Mouse (Mus musculus): ENCODE data around the gene Ttc7b. TPM values are rescaled to one million over a fixed set of nuclear protein-coding genes. Genes with fewer than 3 reads are reported as not detected.

Ttc7b gene
- polyA plus RNA-seq, 1 experiment from 2014 or later: 6.3 TPM

- WGBS: 91% methylated on average over 10 of the region's 10 CpGs
- Histone ChIP-seq H3K9ac (ENCODE audit: low read length) (no peak overlapping the region), H3K4me3 (ENCODE audit: low read depth, low read length) (no peak overlapping the region), H3K4me2 (ENCODE audit: low read length) (no peak overlapping the region), H3K27me3 (replicated peaks; ENCODE audit: control insufficient read depth, insufficient read depth, low read length) (no peaks in the 10 kb centered on the region), H3K36me3 (ENCODE audit: control insufficient read depth, insufficient read depth, low read length) (peaks cover 26% of the 10 kb centered on the region), H3K9me3 (replicated peaks; ENCODE audit: control insufficient read depth, low read length) (no peaks in the 10 kb centered on the region), H3K4me1 (ENCODE audit: control insufficient read depth, insufficient read depth, low read length) (peaks cover 20% of the 10 kb centered on the region), H3K27ac (ENCODE audit: low read depth, low read length) (no peak overlapping the region)
- no peak for ATAC-seq
- DNase-seq (ENCODE audit: low spot score): no peak
Observed at GRCm38 (mm10) chr12:100402296-100403004, 118.2 kb downstream of the Ttc7b start.

- Histone ChIP-seq H3K9me3 (replicated peaks; ENCODE audit: control insufficient read depth, low read length) (no peaks in the 10 kb centered on the region), H3K4me2 (ENCODE audit: low read length) (no peak overlapping the region), H3K27ac (ENCODE audit: low read depth, low read length) (no peak overlapping the region), H3K4me3 (ENCODE audit: low read depth, low read length) (no peak overlapping the region), H3K9ac (ENCODE audit: low read length) (no peak overlapping the region), H3K27me3 (replicated peaks; ENCODE audit: control insufficient read depth, insufficient read depth, low read length) (no peaks in the 10 kb centered on the region), H3K4me1 (ENCODE audit: control insufficient read depth, insufficient read depth, low read length) (peaks cover 15% of the 10 kb centered on the region), H3K36me3 (ENCODE audit: control insufficient read depth, insufficient read depth, low read length) (peaks cover 31% of the 10 kb centered on the region)
- ATAC-seq (no peak), DNase-seq (ENCODE audit: low spot score) (no peak)
- 88% methylated on average over 3 of the region's 3 CpGs for WGBS
Observed at GRCm38 (mm10) chr12:100400119-100400518, 120.5 kb downstream of the Ttc7b start.

- H3K4me1 ChIP-seq (ENCODE audit: control insufficient read depth, insufficient read depth, low read length): peaks cover 15% of the 10 kb centered on the region
- peaks cover 35% of the 10 kb centered on the region for H3K36me3 ChIP-seq (ENCODE audit: control insufficient read depth, insufficient read depth, low read length)
- H3K4me3 ChIP-seq (ENCODE audit: low read depth, low read length): no peak overlapping the region
- ATAC-seq (no peak), DNase-seq (ENCODE audit: low spot score) (no peak)
- no peak overlapping the region for H3K4me2 ChIP-seq (ENCODE audit: low read length)
- WGBS: 86% methylated on average over 5 of the region's 5 CpGs
- H3K9ac ChIP-seq (ENCODE audit: low read length): no peak overlapping the region
- no peaks in the 10 kb centered on the region for H3K9me3 ChIP-seq (replicated peaks; ENCODE audit: control insufficient read depth, low read length)
- peak overlapping the region; percentile 63; the same call in 1 of the 2 replicates for H3K27ac ChIP-seq (ENCODE audit: low read depth, low read length)
- H3K27me3 ChIP-seq (replicated peaks; ENCODE audit: control insufficient read depth, insufficient read depth, low read length): no peaks in the 10 kb centered on the region
Observed at GRCm38 (mm10) chr12:100399126-100399727, 121.4 kb downstream of the Ttc7b start.

GRCm38 (mm10) chr12:100398268-100398943, 122.2 kb downstream of the Ttc7b start:
- H3K4me2 ChIP-seq (ENCODE audit: low read length): no peak overlapping the region
- H3K27ac ChIP-seq (ENCODE audit: low read depth, low read length): peak overlapping the region; percentile 63
- 16% methylated on average over 8 of the region's 8 CpGs for WGBS
- no peaks in the 10 kb centered on the region for H3K9me3 ChIP-seq (replicated peaks; ENCODE audit: control insufficient read depth, low read length)
- peaks cover 15% of the 10 kb centered on the region for H3K4me1 ChIP-seq (ENCODE audit: control insufficient read depth, insufficient read depth, low read length)
- ATAC-seq (peak; percentile 79), DNase-seq (ENCODE audit: low spot score) (peak; percentile 62)
- no peak overlapping the region for H3K4me3 ChIP-seq (ENCODE audit: low read depth, low read length)
- no peaks in the 10 kb centered on the region for H3K27me3 ChIP-seq (replicated peaks; ENCODE audit: control insufficient read depth, insufficient read depth, low read length)
- H3K36me3 ChIP-seq (ENCODE audit: control insufficient read depth, insufficient read depth, low read length): peaks cover 35% of the 10 kb centered on the region
- H3K9ac ChIP-seq (ENCODE audit: low read length): no peak overlapping the region

GRCm38 (mm10) chr12:100397432-100398146, 123.0 kb downstream of the Ttc7b start:
- Histone ChIP-seq H3K36me3 (ENCODE audit: control insufficient read depth, insufficient read depth, low read length) (peaks cover 28% of the 10 kb centered on the region), H3K4me2 (ENCODE audit: low read length) (no peak overlapping the region), H3K9me3 (replicated peaks; ENCODE audit: control insufficient read depth, low read length) (no peaks in the 10 kb centered on the region), H3K27ac (ENCODE audit: low read depth, low read length) (peak overlapping the region; percentile 63; the same call in 1 of the 2 replicates), H3K27me3 (replicated peaks; ENCODE audit: control insufficient read depth, insufficient read depth, low read length) (no peaks in the 10 kb centered on the region), H3K4me1 (ENCODE audit: control insufficient read depth, insufficient read depth, low read length) (peaks cover 15% of the 10 kb centered on the region), H3K9ac (ENCODE audit: low read length) (no peak overlapping the region), H3K4me3 (ENCODE audit: low read depth, low read length) (no peak overlapping the region)
- DNase-seq (ENCODE audit: low spot score): no peak
- WGBS: 74% methylated on average over 15 of the region's 15 CpGs
- 0 out of 2 replicates have a peak, but pooled peaks have one; percentile 7 for ATAC-seq

- Histone ChIP-seq H3K9ac (ENCODE audit: low read length) (no peak overlapping the region), H3K27me3 (replicated peaks; ENCODE audit: control insufficient read depth, insufficient read depth, low read length) (no peaks in the 10 kb centered on the region), H3K27ac (ENCODE audit: low read depth, low read length) (no peak overlapping the region), H3K4me2 (ENCODE audit: low read length) (no peak overlapping the region), H3K4me3 (ENCODE audit: low read depth, low read length) (no peak overlapping the region), H3K4me1 (ENCODE audit: control insufficient read depth, insufficient read depth, low read length) (peaks cover 15% of the 10 kb centered on the region), H3K36me3 (ENCODE audit: control insufficient read depth, insufficient read depth, low read length) (peaks cover 26% of the 10 kb centered on the region), H3K9me3 (replicated peaks; ENCODE audit: control insufficient read depth, low read length) (no peaks in the 10 kb centered on the region)
- WGBS: 77% methylated on average over 2 of the region's 2 CpGs
- no peak for ATAC-seq
- DNase-seq (ENCODE audit: low spot score): no peak
Observed at GRCm38 (mm10) chr12:100396806-100397205, 123.8 kb downstream of the Ttc7b start.

- no peak overlapping the region for H3K9ac ChIP-seq (ENCODE audit: low read length)
- no peaks in the 10 kb centered on the region for H3K9me3 ChIP-seq (replicated peaks; ENCODE audit: control insufficient read depth, low read length)
- DNase-seq (ENCODE audit: low spot score) (no peak), ATAC-seq (no peak)
- no peak overlapping the region for H3K4me2 ChIP-seq (ENCODE audit: low read length)
- H3K27me3 ChIP-seq (replicated peaks; ENCODE audit: control insufficient read depth, insufficient read depth, low read length): no peaks in the 10 kb centered on the region
- H3K27ac ChIP-seq (ENCODE audit: low read depth, low read length): no peak overlapping the region
- peaks cover 19% of the 10 kb centered on the region for H3K4me1 ChIP-seq (ENCODE audit: control insufficient read depth, insufficient read depth, low read length)
- 89% methylated on average over 3 of the region's 3 CpGs for WGBS
- H3K4me3 ChIP-seq (ENCODE audit: low read depth, low read length): no peak overlapping the region
- H3K36me3 ChIP-seq (ENCODE audit: control insufficient read depth, insufficient read depth, low read length): peaks cover 16% of the 10 kb centered on the region; the same call in 1 of the 2 replicates
Observed at GRCm38 (mm10) chr12:100393532-100393931, 127.1 kb downstream of the Ttc7b start.

- Histone ChIP-seq H3K4me1 (ENCODE audit: control insufficient read depth, insufficient read depth, low read length) (peaks cover 15% of the 10 kb centered on the region), H3K36me3 (ENCODE audit: control insufficient read depth, insufficient read depth, low read length) (peaks cover 16% of the 10 kb centered on the region; the same call in 1 of the 2 replicates), H3K4me3 (ENCODE audit: low read depth, low read length) (no peak overlapping the region), H3K27me3 (replicated peaks; ENCODE audit: control insufficient read depth, insufficient read depth, low read length) (no peaks in the 10 kb centered on the region), H3K27ac (ENCODE audit: low read depth, low read length) (no peak overlapping the region), H3K9ac (ENCODE audit: low read length) (no peak overlapping the region), H3K9me3 (replicated peaks; ENCODE audit: control insufficient read depth, low read length) (no peaks in the 10 kb centered on the region), H3K4me2 (ENCODE audit: low read length) (no peak overlapping the region)
- ATAC-seq: no peak
- 76% methylated on average over 3 of the region's 3 CpGs for WGBS
- no peak for DNase-seq (ENCODE audit: low spot score)
Observed at GRCm38 (mm10) chr12:100393109-100393508, 127.5 kb downstream of the Ttc7b start.

Measured in forebrain, embryonic 14.5 days (tissue).